Mouse (Mus musculus) CH12.LX (cell line): ENCODE data around the gene Zdhhc21.

Source experiments
- CTCF ChIP-seq, 2 experiments: IDR thresholded peaks in 1 of 2; conservative IDR thresholded peaks in 1 of 2; 2 replicates each; pipeline ENCODE4 v1.5.1; 2011 to 2012; ENCODE audit warnings: low read depth in 2 of 2, low read length in 2 of 2, improper control_type of control experiment in 1 of 2, inconsistent platforms in 1 of 2, mild to moderate bottlenecking in 1 of 2, moderate library complexity in 1 of 2
- MAX ChIP-seq: IDR thresholded peaks from 2 replicates; pipeline ENCODE4 v1.6.1; 2011; ENCODE audit warnings: low read length, improper control_type of control experiment

GRCm38 (mm10) chr4:82804019-82804418 is 55.7 kb downstream of the Zdhhc21 start:
- TF ChIP-seq CTCF (conservative IDR thresholded peaks at IDR 0.05 in 1 of 2, IDR thresholded peaks at IDR 0.05 in 1 of 2; ENCODE audit: low read depth in 2 of 2, low read length in 2 of 2) (peak in 1 of 2 experiments; percentile 58; a peak in 2 of 4 replicates), MAX (no peak)
